Mouse (Mus musculus): ENCODE results near the gene Gm5089. TPM values are rescaled to one million over a fixed set of nuclear protein-coding genes. Genes with fewer than 3 reads are reported as not detected.

The Gm5089 gene
- polyA plus RNA-seq, 1 experiment from 2014 or later = 1.7 TPM

GRCm38 (mm10) chr14:122388431-122389031 is 62.4 kb downstream of the Gm5089 start:
- Histone ChIP-seq H3K27me3 (peaks cover 71% of the 10 kb centered on the region), H3K4me2 (replicated peaks) (no peak overlapping the region), H3K4me3 (no peak overlapping the region), H3K36me3 (no peaks in the 10 kb centered on the region), H3K4me1 (peaks cover 23% of the 10 kb centered on the region; the same call in 1 of the 2 replicates), H3K9ac (replicated peaks) (no peak overlapping the region), H3K9me3 (no peaks in the 10 kb centered on the region), H3K27ac (replicated peaks) (no peak overlapping the region)
- ATAC-seq (ENCODE audit: low FRiP score, low read depth) = no peak
- 62% methylated on average over 19 of the region's 19 CpGs for WGBS

GRCm38 (mm10) chr14:122387781-122388180 is 63.1 kb downstream of the Gm5089 start:
- Histone ChIP-seq H3K9ac (replicated peaks) (no peak overlapping the region), H3K27me3 (peaks cover 71% of the 10 kb centered on the region), H3K36me3 (no peaks in the 10 kb centered on the region), H3K9me3 (no peaks in the 10 kb centered on the region), H3K4me2 (replicated peaks) (no peak overlapping the region), H3K4me3 (no peak overlapping the region), H3K27ac (replicated peaks) (no peak overlapping the region), H3K4me1 (peaks cover 23% of the 10 kb centered on the region; the same call in 1 of the 2 replicates)
- no peak for ATAC-seq (ENCODE audit: low FRiP score, low read depth)
- 85% methylated on average over 5 of the region's 5 CpGs for WGBS

DNA sequence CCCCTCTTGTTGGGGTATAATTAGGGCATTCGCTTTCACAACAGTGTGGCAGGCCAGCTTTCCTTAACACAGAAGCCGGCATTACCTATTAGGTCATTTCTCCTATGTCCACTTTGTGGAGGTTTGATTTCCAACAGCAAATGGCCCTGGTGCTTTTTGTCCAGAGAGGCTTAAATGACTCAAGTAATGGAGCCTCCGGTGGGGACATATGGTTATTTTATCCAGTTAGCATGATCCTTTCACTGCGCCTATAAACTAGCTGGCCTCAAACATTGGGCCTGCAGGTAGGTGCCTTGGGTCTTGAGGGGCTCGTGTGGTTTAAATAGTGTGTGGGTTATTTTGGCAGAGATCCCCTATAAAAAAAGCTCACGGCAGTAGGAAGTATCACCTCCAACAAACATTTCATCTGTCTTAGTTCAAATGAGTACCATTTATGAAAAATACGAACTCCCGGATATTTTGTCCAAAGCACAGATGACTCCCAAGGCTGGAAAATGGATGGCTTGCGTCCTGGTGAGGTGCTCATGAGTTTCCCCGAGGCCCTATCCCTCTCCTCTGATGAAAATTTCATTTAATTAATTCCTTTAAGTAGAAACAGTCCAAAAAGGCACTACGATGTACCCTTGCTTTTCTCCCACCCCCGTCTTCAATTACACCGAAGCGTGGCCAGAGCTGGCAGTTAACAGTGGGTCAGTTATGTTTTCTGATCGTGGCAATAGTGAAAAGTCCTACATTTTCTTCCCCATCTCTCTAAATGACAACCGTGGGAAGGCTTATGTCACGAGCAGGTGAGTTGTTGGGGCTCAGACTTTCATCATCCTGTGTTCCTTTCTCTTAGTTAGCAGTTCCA is 64.4 kb downstream of the Gm5089 start:
- H3K27ac ChIP-seq (replicated peaks) = no peak overlapping the region
- peaks cover 23% of the 10 kb centered on the region; the same call in 1 of the 2 replicates for H3K4me1 ChIP-seq
- 88% methylated on average over 17 of the region's 17 CpGs for WGBS
- no peak overlapping the region for H3K4me2 ChIP-seq (replicated peaks)
- H3K27me3 ChIP-seq = peaks cover 59% of the 10 kb centered on the region
- ATAC-seq (ENCODE audit: low FRiP score, low read depth) = no peak
- H3K4me3 ChIP-seq = no peak overlapping the region
- no peak overlapping the region for H3K9ac ChIP-seq (replicated peaks)
- no peaks in the 10 kb centered on the region for H3K36me3 ChIP-seq
- no peaks in the 10 kb centered on the region for H3K9me3 ChIP-seq

- Histone ChIP-seq H3K4me3 (no peak overlapping the region), H3K4me2 (replicated peaks) (no peak overlapping the region), H3K4me1 (peaks cover 23% of the 10 kb centered on the region), H3K9ac (replicated peaks) (no peak overlapping the region), H3K36me3 (no peaks in the 10 kb centered on the region), H3K27me3 (peaks cover 62% of the 10 kb centered on the region), H3K9me3 (no peaks in the 10 kb centered on the region), H3K27ac (replicated peaks) (no peak overlapping the region)
- whole genome bisulfite sequencing = 89% methylated on average over 5 of the region's 5 CpGs
- ATAC-seq (ENCODE audit: low FRiP score, low read depth) = no peak
Observed at GRCm38 (mm10) chr14:122385758-122386157, 65.2 kb downstream of the Gm5089 start.

GRCm38 (mm10) chr14:122385238-122385534 is 65.7 kb downstream of the Gm5089 start:
- WGBS = 80% methylated on average over 3 of the region's 3 CpGs
- Histone ChIP-seq H3K9ac (replicated peaks) (no peak overlapping the region), H3K4me2 (replicated peaks) (no peak overlapping the region), H3K4me3 (no peak overlapping the region), H3K27ac (replicated peaks) (no peak overlapping the region), H3K27me3 (peaks cover 60% of the 10 kb centered on the region), H3K9me3 (no peaks in the 10 kb centered on the region), H3K4me1 (peaks cover 23% of the 10 kb centered on the region), H3K36me3 (no peaks in the 10 kb centered on the region)
- ATAC-seq (ENCODE audit: low FRiP score, low read depth) = no peak

Other genes starting within 250 kb of the Gm5089 start
- 15.7 and 30.2 TPM in 2 replicates for gene Zic5, start 14.6 kb upstream of the Gm5089 start, polyA plus RNA-seq (2016; fragmentation: Nextera tagmentation; extraction: Ambion mirVana)
- gene Zic2, start 24.3 kb upstream of the Gm5089 start, polyA plus RNA-seq (2016; fragmentation: Nextera tagmentation; extraction: Ambion mirVana) = 14.2 and 21.1 TPM in 2 replicates
- 0.31 and 0.68 TPM in 2 replicates for gene Gm10837, start 39.5 kb upstream of the Gm5089 start, polyA plus RNA-seq (2016; fragmentation: Nextera tagmentation; extraction: Ambion mirVana)
- gene Pcca, start 83.2 kb upstream of the Gm5089 start, polyA plus RNA-seq (2016; fragmentation: Nextera tagmentation; extraction: Ambion mirVana) = 32.2 and 33.5 TPM in 2 replicates